Mouse (Mus musculus) liver, embryonic 12.5 days (tissue): ENCODE measurements around the gene 1700020A23Rik. TPM values are rescaled to one million over a fixed set of nuclear protein-coding genes. Genes with fewer than 3 reads are reported as not detected.

ENCODE experiments used
- ATAC-seq: fragments of 200-750 bp; cut with Nextera tagmentation; 2 replicates; pipeline ENCODE4 v1.8.0; 2017; ENCODE audit warnings: moderate number of reproducible peaks, mild to moderate bottlenecking, moderate library complexity
- H3K27ac ChIP-seq: fragments of 300-500 bp; sonication (generic); 2 replicates; pipeline ENCODE4 v1.5.1; 2016; ENCODE audit warnings: mild to moderate bottlenecking
- H3K27me3 ChIP-seq: fragments of 300-500 bp; sonication (generic); replicated peaks from 2 replicates; pipeline ENCODE4 v1.6.1; 2016; ENCODE audit warnings: mild to moderate bottlenecking, moderate library complexity
- H3K36me3 ChIP-seq: fragments of 300-500 bp; sonication (generic); 2 replicates; pipeline ENCODE4 v1.6.1; 2016; ENCODE audit warnings: mild to moderate bottlenecking, moderate library complexity
- H3K4me1 ChIP-seq: fragments of 300-500 bp; sonication (generic); 2 replicates; pipeline ENCODE4 v1.6.1; 2016
- H3K4me2 ChIP-seq: fragments of 300-500 bp; sonication (generic); 2 replicates; pipeline ENCODE4 v1.6.1; 2016; ENCODE audit warnings: mild to moderate bottlenecking, moderate library complexity
- H3K4me3 ChIP-seq: fragments of 300-500 bp; sonication (generic); 2 replicates; pipeline ENCODE4 v1.5.1; 2016; ENCODE audit warnings: mild to moderate bottlenecking, moderate library complexity
- H3K9ac ChIP-seq: fragments of 300-500 bp; sonication (generic); 2 replicates; pipeline ENCODE4 v1.6.1; 2016; ENCODE audit warnings: mild to moderate bottlenecking, moderate library complexity
- H3K9me3 ChIP-seq: fragments of 300-500 bp; sonication (generic); replicated peaks from 2 replicates; pipeline ENCODE4 v1.6.1; 2016; ENCODE audit warnings: mild to moderate bottlenecking, moderate library complexity
- WGBS: fragments of 180-500 bp; shearing (Covaris S2); methylation state at CpG from one replicate; pipeline ENCODE4 v1.1.7; 2016; ENCODE audit not compliant: insufficient replicate concordance; 5-methylcytosine and 5-hydroxymethylcytosine counted together
- polyA plus RNA-seq: library from polyadenylated mRNA; unstranded; fragments of >200 nt; fragmentation: Nextera tagmentation; extraction: Ambion mirVana; gene quantifications from 2 replicates; pipeline ENCODE4 v1.2.1, GENCODE M21; 2016

The 1700020A23Rik gene
- polyA plus RNA-seq, 1 experiment from 2014 or later: not detected

DNA sequence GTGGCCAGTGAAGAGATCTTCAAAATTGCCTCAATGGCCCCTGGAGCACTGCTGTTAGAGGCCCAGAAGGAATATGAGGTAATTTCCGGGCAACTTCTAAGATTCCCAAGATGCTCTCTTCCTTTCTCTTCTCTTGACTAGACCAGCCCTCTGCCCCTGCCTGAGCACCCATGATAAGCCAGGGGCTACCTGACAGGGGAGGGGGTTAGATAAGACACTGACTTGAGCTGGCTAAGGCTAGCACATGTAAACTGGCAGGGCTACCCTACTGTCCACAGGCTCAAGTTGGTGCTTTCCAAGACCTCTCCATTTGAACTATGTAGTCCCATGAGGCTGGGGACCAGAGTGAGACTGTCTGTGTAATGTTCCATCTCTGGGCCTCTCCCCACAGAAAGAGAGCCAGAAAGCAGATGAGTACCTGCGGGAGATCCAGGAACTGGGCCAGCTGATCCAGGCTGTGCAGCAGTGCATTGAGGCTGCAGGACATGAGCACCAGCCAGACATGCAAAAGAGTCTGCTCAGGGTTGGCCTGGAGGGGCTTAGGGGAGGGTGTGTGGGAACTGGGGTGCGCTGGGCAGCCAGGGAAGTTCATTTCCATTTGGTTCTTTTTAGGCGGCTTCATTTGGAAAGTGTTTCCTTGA lies 34.9 kb downstream of the 1700020A23Rik start:
- peak; percentile 54 for ATAC-seq
- H3K27me3 ChIP-seq: no peaks in the 10 kb centered on the region
- 73% methylated on average over 4 of the region's 4 CpGs for WGBS

DNA sequence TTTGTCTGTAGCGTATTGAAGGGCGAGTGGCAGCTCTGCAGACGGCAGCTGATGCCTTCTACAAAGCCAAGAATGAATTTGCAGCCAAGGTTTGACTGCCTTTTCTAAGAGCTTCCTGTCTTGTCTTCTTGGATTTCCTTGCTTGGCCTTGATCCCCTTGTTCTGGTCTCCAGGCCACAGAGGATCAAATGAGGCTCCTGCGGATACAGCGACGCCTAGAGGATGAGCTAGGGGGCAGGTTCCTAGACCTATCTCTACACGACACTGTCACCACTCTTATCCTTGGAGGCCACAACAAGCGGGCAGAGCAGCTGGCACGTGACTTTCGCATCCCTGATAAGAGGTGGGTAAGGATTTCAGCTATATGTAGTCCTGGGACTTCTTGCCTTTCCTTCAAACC lies 37.1 kb downstream of the 1700020A23Rik start:
- Histone ChIP-seq H3K4me3 (no peak overlapping the region), H3K9me3 (no peaks in the 10 kb centered on the region), H3K27ac (0 out of 2 replicates have a peak overlapping the region, but pooled peaks have one; percentile 4), H3K36me3 (peaks cover 74% of the 10 kb centered on the region), H3K4me2 (no peak overlapping the region; the same call in 1 of the 2 replicates), H3K4me1 (peaks cover 36% of the 10 kb centered on the region), H3K9ac (no peak overlapping the region), H3K27me3 (no peaks in the 10 kb centered on the region)
- 63% methylated on average over 10 of the region's 10 CpGs for WGBS
- ATAC-seq: peak; percentile 80

More for the DNA sequence above, 34.9 kb downstream of the 1700020A23Rik start:
- Histone ChIP-seq H3K27ac (no peak overlapping the region), H3K36me3 (peaks cover 79% of the 10 kb centered on the region), H3K9ac (peak overlapping the region; percentile 7; the same call in 1 of the 2 replicates), H3K4me2 (no peak overlapping the region), H3K4me3 (no peak overlapping the region), H3K4me1 (peaks cover 36% of the 10 kb centered on the region), H3K9me3 (no peaks in the 10 kb centered on the region)

DNA sequence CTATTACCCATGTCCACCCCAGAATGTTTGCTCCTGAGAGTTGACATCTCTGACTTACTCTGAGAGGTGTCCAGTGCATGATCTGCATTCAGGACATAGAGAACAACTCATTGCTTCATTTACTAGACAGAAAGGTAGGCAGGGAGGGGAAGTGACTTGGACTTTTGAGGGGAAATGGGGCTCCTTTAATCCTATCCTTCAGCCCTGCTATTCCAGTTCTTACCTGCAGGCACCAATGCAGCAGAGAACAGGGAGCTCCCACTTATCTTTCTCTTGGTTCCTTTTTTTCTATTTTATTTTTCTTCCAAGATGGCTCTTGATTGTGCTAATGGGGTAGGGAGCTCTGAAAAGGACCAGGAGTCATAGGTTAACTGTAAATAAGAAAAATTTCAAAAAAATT lies 43.4 kb downstream of the 1700020A23Rik start:
- ATAC-seq: no peak
- Histone ChIP-seq H3K27me3 (0 out of 2 replicates have a peak, but pooled peaks cover 7% of the 10 kb centered on the region), H3K9ac (no peak overlapping the region), H3K4me2 (no peak overlapping the region), H3K27ac (no peak overlapping the region), H3K4me1 (peaks cover 39% of the 10 kb centered on the region), H3K4me3 (no peak overlapping the region), H3K9me3 (no peaks in the 10 kb centered on the region), H3K36me3 (peaks cover 11% of the 10 kb centered on the region)

GRCm38 (mm10) chr2:130449021-130449793 lies 44.1 kb downstream of the 1700020A23Rik start:
- peak overlapping the region; percentile 90 for H3K9ac ChIP-seq
- WGBS: 7% methylated on average over 17 of the region's 17 CpGs
- ATAC-seq: no peak

GRCm38 (mm10) chr2:130449794-130450433 lies 44.9 kb downstream of the 1700020A23Rik start, which contains the start of gene Ptpra:
Gene Ptpra, plus strand, starts transcription at chr2:130450278.
- peak within 1 kb of the TSS; percentile 95 for H3K4me2 ChIP-seq
- peak within 1 kb of the TSS; percentile 90 for H3K9ac ChIP-seq
- no peaks in the 10 kb centered on the region for H3K9me3 ChIP-seq
- peaks cover 51% of the 10 kb centered on the region for H3K4me1 ChIP-seq
- under 1% methylated on average over 43 of the region's 50 CpGs for WGBS
- H3K4me3 ChIP-seq: peak within 1 kb of the TSS; percentile 85
- no peaks in the 10 kb centered on the region for H3K36me3 ChIP-seq
- peak within 1 kb of the TSS; percentile 87 for H3K27ac ChIP-seq
- H3K27me3 ChIP-seq: 0 out of 2 replicates have a peak, but pooled peaks cover 7% of the 10 kb centered on the region
- ATAC-seq: peak; percentile 98

More at GRCm38 (mm10) chr2:130449021-130449793, 44.1 kb downstream of the 1700020A23Rik start:
- H3K4me2 ChIP-seq: peak overlapping the region; percentile 95
- H3K9me3 ChIP-seq: no peaks in the 10 kb centered on the region
- 0 out of 2 replicates have a peak, but pooled peaks cover 7% of the 10 kb centered on the region for H3K27me3 ChIP-seq
- no peak overlapping the region for H3K27ac ChIP-seq
- H3K4me3 ChIP-seq: peak overlapping the region; percentile 85
- peaks cover 4% of the 10 kb centered on the region for H3K36me3 ChIP-seq
- peaks cover 44% of the 10 kb centered on the region for H3K4me1 ChIP-seq

DNA sequence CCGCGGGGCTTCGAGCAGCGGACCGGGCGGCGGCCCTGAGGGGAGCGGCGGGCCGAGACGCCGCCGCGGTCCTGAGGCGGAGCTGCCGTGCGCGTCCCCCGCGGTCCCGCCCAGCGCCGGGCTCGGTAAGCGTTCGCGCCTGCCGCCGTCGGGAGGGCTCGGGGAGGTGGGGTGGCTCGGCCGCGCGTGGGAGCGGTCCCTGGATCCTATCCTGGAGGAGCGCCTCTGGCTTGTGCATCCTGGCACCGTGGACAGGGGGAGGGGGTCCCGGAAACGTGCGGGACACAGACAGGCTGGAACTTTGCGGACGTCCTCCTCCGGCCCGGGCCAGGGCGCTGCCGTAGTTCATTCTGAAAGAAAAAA lies 45.4 kb downstream of the 1700020A23Rik start:
- Histone ChIP-seq H3K27me3 (0 out of 2 replicates have a peak, but pooled peaks cover 7% of the 10 kb centered on the region), H3K9ac (peak overlapping the region; percentile 90), H3K36me3 (no peaks in the 10 kb centered on the region), H3K4me2 (peak overlapping the region; percentile 95), H3K4me3 (peak overlapping the region; percentile 85), H3K9me3 (no peaks in the 10 kb centered on the region), H3K4me1 (peaks cover 54% of the 10 kb centered on the region), H3K27ac (peak overlapping the region; percentile 87)
- ATAC-seq: peak; percentile 94
- under 1% methylated on average over 46 of the region's 47 CpGs for WGBS

DNA sequence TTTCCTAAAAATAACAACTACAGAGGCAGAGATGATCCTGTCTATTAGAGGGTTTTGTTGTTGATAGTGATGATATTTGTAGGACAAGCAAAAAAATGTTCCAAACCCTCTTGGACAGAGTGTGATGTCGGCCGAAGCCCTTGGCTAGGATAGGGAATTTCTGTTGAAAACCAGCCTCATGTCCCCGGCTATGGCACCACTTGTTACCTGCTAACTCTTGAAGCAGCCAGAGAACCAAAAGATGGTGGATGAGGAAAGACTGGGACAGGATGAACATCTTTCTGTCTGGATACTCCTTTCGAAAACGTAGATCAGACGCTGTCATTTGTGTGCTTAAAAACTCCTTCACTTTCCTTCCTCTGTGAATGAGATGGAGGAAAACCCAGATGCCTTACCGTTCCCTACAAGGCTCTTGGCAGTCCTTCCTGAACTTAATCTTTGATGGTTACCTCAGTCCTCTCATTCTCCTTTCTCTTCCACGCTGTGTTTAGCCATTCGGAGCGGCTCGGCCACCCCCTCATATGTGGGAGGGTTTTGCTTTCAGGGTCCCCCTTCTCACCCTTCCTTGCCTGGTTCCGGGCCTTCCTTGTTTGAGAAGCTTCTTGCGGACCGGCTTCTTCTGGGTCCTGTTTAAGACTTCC lies 46.1 kb downstream of the 1700020A23Rik start:
- peak overlapping the region; percentile 90 for H3K9ac ChIP-seq
- H3K27me3 ChIP-seq: 0 out of 2 replicates have a peak, but pooled peaks cover 7% of the 10 kb centered on the region
- H3K27ac ChIP-seq: peak overlapping the region; percentile 87; the same call in 1 of the 2 replicates
- H3K4me2 ChIP-seq: peak overlapping the region; percentile 95
- H3K36me3 ChIP-seq: no peaks in the 10 kb centered on the region
- H3K4me1 ChIP-seq: peaks cover 54% of the 10 kb centered on the region
- 70% methylated on average over 14 of the region's 14 CpGs for WGBS
- peak overlapping the region; percentile 85 for H3K4me3 ChIP-seq
- no peak for ATAC-seq
- H3K9me3 ChIP-seq: no peaks in the 10 kb centered on the region

DNA sequence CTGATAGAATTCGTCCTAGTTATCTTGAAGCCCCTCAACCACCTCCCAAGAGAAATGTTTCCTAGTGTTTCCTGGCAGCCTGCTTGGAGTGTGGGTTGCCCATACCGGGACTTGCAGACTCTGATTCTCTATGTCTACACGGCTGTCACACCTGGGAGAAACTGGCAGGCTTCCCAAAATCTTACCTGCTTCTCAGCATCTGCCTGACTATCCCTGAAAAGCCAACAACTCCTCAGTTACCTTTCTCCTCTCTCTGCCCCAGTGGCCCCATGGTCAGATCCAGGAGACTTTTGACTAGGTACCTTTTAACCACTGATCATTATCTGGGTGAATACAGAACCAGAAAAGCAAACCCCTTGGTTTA lies 46.6 kb downstream of the 1700020A23Rik start:
- Histone ChIP-seq H3K9me3 (no peaks in the 10 kb centered on the region), H3K36me3 (no peaks in the 10 kb centered on the region), H3K27ac (0 out of 2 replicates have a peak overlapping the region, but pooled peaks have one; percentile 87), H3K9ac (peak overlapping the region; percentile 90), H3K4me2 (peak overlapping the region; percentile 95), H3K4me3 (peak overlapping the region; percentile 85), H3K4me1 (peaks cover 54% of the 10 kb centered on the region), H3K27me3 (0 out of 2 replicates have a peak, but pooled peaks cover 7% of the 10 kb centered on the region)
- no peak for ATAC-seq
- 56% methylated on average over 3 of the region's 3 CpGs for WGBS

- peak overlapping the region; percentile 90; the same call in 1 of the 2 replicates for H3K9ac ChIP-seq
- 0 out of 2 replicates have a peak, but pooled peaks cover 7% of the 10 kb centered on the region for H3K27me3 ChIP-seq
- H3K9me3 ChIP-seq: no peaks in the 10 kb centered on the region
- peaks cover 54% of the 10 kb centered on the region for H3K4me1 ChIP-seq
- H3K4me3 ChIP-seq: no peak overlapping the region
- H3K27ac ChIP-seq: no peak overlapping the region
- peak overlapping the region; percentile 95 for H3K4me2 ChIP-seq
- WGBS: 52% methylated on average over 2 of the region's 2 CpGs
- ATAC-seq: no peak
- H3K36me3 ChIP-seq: no peaks in the 10 kb centered on the region
Measured at GRCm38 (mm10) chr2:130452266-130452665, 47.2 kb downstream of the 1700020A23Rik start.

DNA sequence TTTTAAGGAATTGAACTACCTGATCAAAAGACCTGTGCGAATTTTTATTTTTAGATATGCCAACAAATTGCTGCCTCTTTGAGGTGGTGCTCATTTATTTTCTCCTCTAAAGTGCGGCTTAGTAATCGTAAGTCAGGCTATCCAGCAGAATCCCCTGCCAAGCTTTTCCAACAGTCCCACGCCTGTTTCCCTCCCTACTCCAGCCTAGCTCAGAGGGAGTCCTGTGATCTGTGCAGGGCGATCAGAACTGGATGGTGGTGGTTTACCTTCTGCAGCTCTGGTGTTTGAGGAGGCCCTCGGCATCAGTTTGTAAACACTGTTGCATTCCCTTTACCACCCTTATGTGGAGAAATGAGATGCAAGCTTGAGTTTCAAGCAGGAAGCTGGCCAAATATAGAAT lies 48.4 kb downstream of the 1700020A23Rik start:
- Histone ChIP-seq H3K9me3 (no peaks in the 10 kb centered on the region), H3K36me3 (no peaks in the 10 kb centered on the region), H3K9ac (0 out of 2 replicates have a peak overlapping the region, but pooled peaks have one; percentile 4), H3K27me3 (0 out of 2 replicates have a peak, but pooled peaks cover 7% of the 10 kb centered on the region), H3K27ac (no peak overlapping the region), H3K4me1 (peaks cover 54% of the 10 kb centered on the region), H3K4me3 (no peak overlapping the region), H3K4me2 (no peak overlapping the region)
- 72% methylated on average over 6 of the region's 6 CpGs for WGBS
- ATAC-seq: no peak

DNA sequence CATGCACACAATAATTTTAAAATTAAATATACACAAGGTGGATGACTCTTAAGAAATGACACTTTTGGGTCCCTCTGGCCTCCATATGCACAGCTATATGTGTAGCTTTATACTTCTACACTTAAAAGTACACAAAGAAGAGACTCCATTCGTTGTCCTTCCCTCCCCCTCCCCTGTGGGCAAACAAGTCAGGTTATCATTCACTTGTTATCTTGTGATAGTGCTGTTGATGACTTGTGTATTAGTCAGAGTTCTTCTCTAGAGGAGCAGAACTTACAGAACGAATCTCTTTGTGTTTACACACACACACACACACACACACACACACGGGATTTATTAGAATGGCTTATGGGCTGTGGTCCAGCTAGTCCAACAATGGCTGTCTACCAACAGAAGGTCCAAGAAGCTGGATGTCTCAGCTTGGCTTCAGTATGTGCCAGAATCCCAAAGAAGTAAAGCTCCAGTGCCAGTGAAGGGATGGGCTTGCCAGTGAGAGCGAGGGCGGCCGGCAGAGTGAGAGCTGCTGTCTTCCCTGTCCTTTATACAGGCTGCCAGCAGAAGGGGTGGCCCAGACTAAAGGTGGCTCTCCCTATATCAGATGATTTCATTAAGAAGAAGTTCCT lies 49.8 kb downstream of the 1700020A23Rik start:
- Histone ChIP-seq H3K9ac (no peak overlapping the region), H3K4me2 (no peak overlapping the region), H3K4me1 (peaks cover 43% of the 10 kb centered on the region), H3K36me3 (no peaks in the 10 kb centered on the region), H3K4me3 (no peak overlapping the region), H3K27ac (no peak overlapping the region), H3K27me3 (no peaks in the 10 kb centered on the region), H3K9me3 (no peaks in the 10 kb centered on the region)
- ATAC-seq: no peak
- 68% methylated on average over 6 of the region's 6 CpGs for WGBS
